In genomic region chr2:128312084-128312594, GRCm38 (mm10) we compare ENCODE assay signal across 8 mouse cellular contexts.
DNase-seq lines count a peak whose midpoint lies in the region; ATAC-seq and TF ChIP-seq lines count a peak whose summit lies in the region.

No protein-coding gene starts in this region.

- H3K4me1 ChIP-seq in ES-E14 (ENCODE audit: control insufficient read depth in 2 of 2, insufficient read depth in 2 of 2, low read length in 2 of 2, poor library complexity in 1 of 2): peaks cover 12 to 24% of the 10 kb centered on the region in 2 experiments; a peak in 3 of 4 replicates
- peaks cover 23% of the 10 kb centered on the region for H3K4me1 ChIP-seq in forebrain, embryonic 15.5 days
- peaks cover 28% of the 10 kb centered on the region for H3K4me1 ChIP-seq in lung, embryonic 16.5 days (replicated peaks; ENCODE audit: control insufficient read depth, insufficient read depth, low read length)

- WGBS in forebrain, embryonic 15.5 days: 3% methylated on average over 14 of the region's 14 CpGs
- 5% methylated on average over 14 of the region's 14 CpGs for WGBS in lung, embryonic 16.5 days

- peak overlapping the region; percentile 60; the same call in 1 of the 2 replicates for H3K9ac ChIP-seq in ES-E14 (ENCODE audit: insufficient read depth, low read depth, low read length, poor library complexity, severe bottlenecking)
- no peak overlapping the region for H3K9ac ChIP-seq in forebrain, embryonic 15.5 days (replicated peaks)
- no peak overlapping the region for H3K9ac ChIP-seq in lung, embryonic 16.5 days (ENCODE audit: low read length)

- DNase-seq in ES-E14 (ENCODE audit: low read depth, low spot score): peak; percentile 42
- DNase-seq in cerebellum, adult 11-12 months: peak; percentile 56
- peak; percentile 88 for DNase-seq in heart, postnatal 4 days
- DNase-seq in kidney, postnatal 4 days: peak; percentile 69 to 78
- peak; percentile 53 for DNase-seq in retina, embryonic 14.5 days (ENCODE audit: low spot score)
- DNase-seq in spleen, postnatal 14 days (ENCODE audit: low spot score in 2 of 2): no peak

- H3K4me3 ChIP-seq in ES-E14 (ENCODE audit: insufficient read depth in 1 of 2, low read depth in 1 of 2, low read length in 2 of 2, poor library complexity in 1 of 2, severe bottlenecking in 1 of 2): peak overlapping the region; percentile 54 to 58
- peak overlapping the region; percentile 21 for H3K4me3 ChIP-seq in forebrain, embryonic 15.5 days
- H3K4me3 ChIP-seq in lung, embryonic 16.5 days (ENCODE audit: low read length): no peak overlapping the region

- H3K27me3 ChIP-seq in forebrain, embryonic 15.5 days: no peaks in the 10 kb centered on the region
- no peaks in the 10 kb centered on the region for H3K27me3 ChIP-seq in lung, embryonic 16.5 days (ENCODE audit: control insufficient read depth, insufficient read depth, low read depth, low read length)

- H3K4me2 ChIP-seq in forebrain, embryonic 15.5 days (replicated peaks): peak overlapping the region; percentile 36
- peak overlapping the region; percentile 37 for H3K4me2 ChIP-seq in lung, embryonic 16.5 days (ENCODE audit: low read depth, low read length)

- in situ Hi-C loops in ES-E14 (cut with MboI; ENCODE audit: low sequenced_read_pairs in 2 of 2, unreplicated experiment in 2 of 2): no loop called here

- H3K36me3 ChIP-seq in ES-E14 (ENCODE audit: control insufficient read depth, insufficient read depth, low read length, poor library complexity, severe bottlenecking): no peaks in the 10 kb centered on the region
- H3K36me3 ChIP-seq in forebrain, embryonic 15.5 days: no peaks in the 10 kb centered on the region
- no peaks in the 10 kb centered on the region for H3K36me3 ChIP-seq in lung, embryonic 16.5 days (ENCODE audit: control insufficient read depth, insufficient read depth, low read length)

- H3K27ac ChIP-seq in ES-E14 (ENCODE audit: insufficient read depth, low read depth, low read length, poor library complexity, severe bottlenecking): peak overlapping the region; percentile 75
- H3K27ac ChIP-seq in forebrain, embryonic 15.5 days (replicated peaks): no peak overlapping the region
- 0 out of 2 replicates have a peak overlapping the region, but pooled peaks have one; percentile 18 for H3K27ac ChIP-seq in lung, embryonic 16.5 days (ENCODE audit: low read length)

- no peaks in the 10 kb centered on the region for H3K9me3 ChIP-seq in ES-E14 (ENCODE audit: control insufficient read depth, insufficient read depth, low read depth, low read length)
- H3K9me3 ChIP-seq in forebrain, embryonic 15.5 days: no peaks in the 10 kb centered on the region
- H3K9me3 ChIP-seq in lung, embryonic 16.5 days (ENCODE audit: control insufficient read depth, low read length): no peaks in the 10 kb centered on the region

- peak; percentile 45 for ATAC-seq in forebrain, embryonic 15.5 days (replicated peaks)
- ATAC-seq in lung, embryonic 16.5 days (ENCODE audit: low read depth): peak; percentile 78

TF ChIP-seq in ES-E14, 5 proteins besides CTCF, POLR2A, EP300 and RAD21:
- no peak for TF ChIP-seq CHD2 (IDR thresholded peaks at IDR 0.05; ENCODE audit: low read depth, low read length)
- no peak for TF ChIP-seq MAFK (IDR thresholded peaks at IDR 0.05; ENCODE audit: insufficient read depth, low read depth, low read length)
- TF ChIP-seq ZC3H11A (IDR thresholded peaks at IDR 0.05; ENCODE audit: borderline replicate concordance, low read depth, low read length): no peak
- no peak for TF ChIP-seq HCFC1 (IDR thresholded peaks at IDR 0.05; ENCODE audit: borderline replicate concordance, insufficient read depth, low read length)
- no peak for TF ChIP-seq ZNF384 (IDR thresholded peaks at IDR 0.05; ENCODE audit: low read depth, low read length)

Comparison
In these comparisons a context has a peak if more than half of its experiments do, and no peak if none do; other contexts are left out.
1. DNase-seq: peak in ES-E14 (single experiment), cerebellum, adult 11-12 months (single experiment), heart, postnatal 4 days (single experiment), kidney, postnatal 4 days (2 of 2) and retina, embryonic 14.5 days (single experiment); none in spleen, postnatal 14 days (0 of 2).